Mouse (Mus musculus): ENCODE results near the gene 4933424G06Rik. TPM values are rescaled to one million over a fixed set of nuclear protein-coding genes. Genes with fewer than 3 reads are reported as not detected.
A peak's percentile ranks its signal among the peaks of the same experiment; 100 is the strongest.
"Not testable (repeated sequence)": the region's sequence is repeated elsewhere in the genome, so short reads cannot be mapped to it uniquely, and the experiment has no call there.

Gene 4933424G06Rik
- total RNA-seq (2022), result not detected

- DNase-seq, result peak; percentile 98
Measured at GRCm38 (mm10) chr1:36709854-36710280, at the start of gene 4933424G06Rik. Gene 4933424G06Rik, plus strand, starts transcription at chr1:36710149.

GRCm38 (mm10) chr1:36664457-36664856 lies 45.5 kb upstream of the 4933424G06Rik start:
- DNase-seq, result no peak

GRCm38 (mm10) chr1:36665165-36665723 lies 44.7 kb upstream of the 4933424G06Rik start:
- DNase-seq, result no peak

- DNase-seq, result no peak
Measured at GRCm38 (mm10) chr1:36665934-36666333, 44.0 kb upstream of the 4933424G06Rik start.

GRCm38 (mm10) chr1:36668007-36668406 lies 41.9 kb upstream of the 4933424G06Rik start:
- DNase-seq, result not testable (repeated sequence)

GRCm38 (mm10) chr1:36670256-36670655 lies 39.7 kb upstream of the 4933424G06Rik start:
- DNase-seq, result no peak

GRCm38 (mm10) chr1:36671260-36671659 lies 38.7 kb upstream of the 4933424G06Rik start:
- no peak for DNase-seq

GRCm38 (mm10) chr1:36672648-36673350 lies 37.1 kb upstream of the 4933424G06Rik start:
- no peak for DNase-seq

GRCm38 (mm10) chr1:36674936-36675335 lies 35.0 kb upstream of the 4933424G06Rik start:
- no peak for DNase-seq

- DNase-seq, result no peak
Measured at GRCm38 (mm10) chr1:36680893-36681292, 29.1 kb upstream of the 4933424G06Rik start.

GRCm38 (mm10) chr1:36682620-36683355 lies 27.2 kb upstream of the 4933424G06Rik start, which contains the start of gene Fam178b:
Gene Fam178b, minus strand, starts transcription at chr1:36683183.
- no peak for DNase-seq

- peak; percentile 61 for DNase-seq
Measured at GRCm38 (mm10) chr1:36683810-36684467, 26.0 kb upstream of the 4933424G06Rik start.

- DNase-seq, result no peak
Measured at GRCm38 (mm10) chr1:36690671-36691235, 19.2 kb upstream of the 4933424G06Rik start.

GRCm38 (mm10) chr1:36691271-36692155 lies 18.4 kb upstream of the 4933424G06Rik start, which contains the start of gene Cox5b:
Gene Cox5b, plus strand, starts transcription at chr1:36691449.
- peak; percentile 97 for DNase-seq

GRCm38 (mm10) chr1:36694871-36695270 lies 15.1 kb upstream of the 4933424G06Rik start:
- DNase-seq, result no peak

GRCm38 (mm10) chr1:36696411-36696810 lies 13.5 kb upstream of the 4933424G06Rik start:
- DNase-seq, result no peak

GRCm38 (mm10) chr1:36697030-36697429 lies 12.9 kb upstream of the 4933424G06Rik start:
- DNase-seq, result no peak

GRCm38 (mm10) chr1:36707166-36707565 lies 2.8 kb upstream of the 4933424G06Rik start:
- no peak for DNase-seq

GRCm38 (mm10) chr1:36707797-36708196 lies 2.2 kb upstream of the 4933424G06Rik start:
- DNase-seq, result no peak

- no peak for DNase-seq
Measured at GRCm38 (mm10) chr1:36708626-36709025, 1.3 kb upstream of the 4933424G06Rik start.

All from adrenal gland, adult 8-10 months (tissue).